Mouse (Mus musculus): Measurements from ENCODE around the gene Shpk. TPM values are rescaled to one million over a fixed set of nuclear protein-coding genes. Genes with fewer than 3 reads are reported as not detected.

The Shpk gene
- total RNA-seq (2021): 1 to 10 TPM; 2.2 TPM
- long read RNA-seq, experiment 1, partial matches to known transcripts: 0 of 4 reads
- long read RNA-seq, experiment 1, other reads (novel, unspliced or antisense): 1 of 4 reads
- long read RNA-seq, experiment 2, partial matches to known transcripts: 0 of 3 reads
- long read RNA-seq, experiment 2, other reads (novel, unspliced or antisense): 2 of 3 reads

GRCm38 (mm10) chr11:73199230-73199712 is at the start of gene Shpk:
Gene Shpk, plus strand, starts transcription at chr11:73199460.
- intact Hi-C loops (cut with DNase I): no loop called here

GRCm38 (mm10) chr11:73155071-73155470 is 44.2 kb upstream of the Shpk start:
- intact Hi-C loops (cut with DNase I): no loop called here
- no peak for DNase-seq (ENCODE audit: low spot score in 2 of 2)

More at GRCm38 (mm10) chr11:73199230-73199712, at the start of gene Shpk:
- DNase-seq (ENCODE audit: low spot score in 2 of 2): peak; percentile 95 to 97

- DNase-seq (ENCODE audit: low spot score in 2 of 2): no peak
- intact Hi-C loops (cut with DNase I): no loop called here
Observed at GRCm38 (mm10) chr11:73159957-73160810, 39.1 kb upstream of the Shpk start, which contains the start of gene P2rx5. Gene P2rx5, plus strand, starts transcription at chr11:73160421.

GRCm38 (mm10) chr11:73160811-73161200 is 38.5 kb upstream of the Shpk start:
- intact Hi-C loops (cut with DNase I): no loop called here
- no peak for DNase-seq (ENCODE audit: low spot score in 2 of 2)

GRCm38 (mm10) chr11:73161616-73162015 is 37.6 kb upstream of the Shpk start:
- intact Hi-C loops (cut with DNase I): no loop called here
- DNase-seq (ENCODE audit: low spot score in 2 of 2): no peak

GRCm38 (mm10) chr11:73162284-73162683 is 37.0 kb upstream of the Shpk start:
- intact Hi-C loops (cut with DNase I): no loop called here
- DNase-seq (ENCODE audit: low spot score in 2 of 2): no peak

GRCm38 (mm10) chr11:73168071-73168470 is 31.2 kb upstream of the Shpk start:
- no peak for DNase-seq (ENCODE audit: low spot score in 2 of 2)
- intact Hi-C loops (cut with DNase I): no loop called here

- intact Hi-C loops (cut with DNase I): no loop called here
Observed at GRCm38 (mm10) chr11:73168576-73168975, 30.7 kb upstream of the Shpk start.

GRCm38 (mm10) chr11:73169231-73169630 is 30.0 kb upstream of the Shpk start:
- intact Hi-C loops (cut with DNase I): no loop called here
- DNase-seq (ENCODE audit: low spot score in 2 of 2): peak; percentile 63 to 69

More at GRCm38 (mm10) chr11:73168576-73168975, 30.7 kb upstream of the Shpk start:
- DNase-seq (ENCODE audit: low spot score in 2 of 2): no peak

GRCm38 (mm10) chr11:73172186-73172585 is 27.1 kb upstream of the Shpk start:
- intact Hi-C loops (cut with DNase I): no loop called here
- DNase-seq (ENCODE audit: low spot score in 2 of 2): no peak

GRCm38 (mm10) chr11:73175612-73176011 is 23.6 kb upstream of the Shpk start:
- intact Hi-C loops (cut with DNase I): no loop called here

GRCm38 (mm10) chr11:73176186-73176585 is 23.1 kb upstream of the Shpk start:
- DNase-seq (ENCODE audit: low spot score in 2 of 2): no peak
- intact Hi-C loops (cut with DNase I): no loop called here

More at GRCm38 (mm10) chr11:73175612-73176011, 23.6 kb upstream of the Shpk start:
- no peak for DNase-seq (ENCODE audit: low spot score in 2 of 2)

- intact Hi-C loops (cut with DNase I): no loop called here
- DNase-seq (ENCODE audit: low spot score in 2 of 2): peak; percentile 96 to 97
Observed at GRCm38 (mm10) chr11:73176608-73177508, 22.4 kb upstream of the Shpk start, which contains the start of the genes Emc6 and Tax1bp3. Gene Emc6, minus strand, starts transcription at chr11:73177037. Gene Tax1bp3, plus strand, starts transcription at chr11:73177083.

- peak; percentile 19 to 21 for DNase-seq (ENCODE audit: low spot score in 2 of 2)
- intact Hi-C loops (cut with DNase I): no loop called here
Observed at GRCm38 (mm10) chr11:73177509-73177875, 21.8 kb upstream of the Shpk start.

- intact Hi-C loops (cut with DNase I): no loop called here
- DNase-seq (ENCODE audit: low spot score in 2 of 2): no peak
Observed at GRCm38 (mm10) chr11:73177895-73178294, 21.4 kb upstream of the Shpk start.

GRCm38 (mm10) chr11:73185872-73186615 is 13.2 kb upstream of the Shpk start:
- no peak for DNase-seq (ENCODE audit: low spot score in 2 of 2)
- intact Hi-C loops (cut with DNase I): no loop called here

- intact Hi-C loops (cut with DNase I): no loop called here
- no peak for DNase-seq (ENCODE audit: low spot score in 2 of 2)
Observed at GRCm38 (mm10) chr11:73187231-73187630, 12.0 kb upstream of the Shpk start.

GRCm38 (mm10) chr11:73193047-73193446 is 6.2 kb upstream of the Shpk start:
- intact Hi-C loops (cut with DNase I): no loop called here
- DNase-seq (ENCODE audit: low spot score in 2 of 2): peak in 1 of 2 experiments; percentile 27

GRCm38 (mm10) chr11:73194444-73194843 is 4.8 kb upstream of the Shpk start:
- intact Hi-C loops (cut with DNase I): no loop called here
- DNase-seq (ENCODE audit: low spot score in 2 of 2): no peak

All from left cerebral cortex, postnatal 14 days (tissue).